Mouse (Mus musculus): ENCODE measurements around the gene Diras1. TPM values are rescaled to one million over a fixed set of nuclear protein-coding genes. Genes with fewer than 3 reads are reported as not detected.

The Diras1 gene
- total and polyA plus RNA-seq, 2 experiments from 2014 or later = 70.2 to 76.0 TPM

- 59% methylated on average over 10 of the region's 10 CpGs for WGBS
- H3K9me3 ChIP-seq (ENCODE audit: low read length) = no peaks in the 10 kb centered on the region
- H3K4me2 ChIP-seq (ENCODE audit: low read depth) = no peak overlapping the region
- no peak overlapping the region for H3K27ac ChIP-seq (ENCODE audit: low read depth, low read length)
- ATAC-seq (no peak), DNase-seq (no peak)
- H3K4me1 ChIP-seq (ENCODE audit: insufficient read depth) = peaks cover 4% of the 10 kb centered on the region; the same call in 1 of the 2 replicates
- H3K4me3 ChIP-seq (ENCODE audit: low read depth, low read length) = no peak overlapping the region
- H3K36me3 ChIP-seq (ENCODE audit: insufficient read depth) = peaks cover 26% of the 10 kb centered on the region
- TF ChIP-seq CTCF (IDR thresholded peaks at IDR 0.05; ENCODE audit: low read depth) = no peak
- no peak overlapping the region for H3K9ac ChIP-seq
- H3K27me3 ChIP-seq (ENCODE audit: insufficient read depth, low read length) = no peaks in the 10 kb centered on the region
These were observed 3.6 kb upstream of the Diras1 start for GRCm38 (mm10) chr10:81029031-81029430.

- TF ChIP-seq CTCF (IDR thresholded peaks at IDR 0.05; ENCODE audit: low read depth) = no peak
- H3K36me3 ChIP-seq (ENCODE audit: insufficient read depth) = peaks cover 26% of the 10 kb centered on the region
- DNase-seq = no peak
- H3K4me3 ChIP-seq (ENCODE audit: low read depth, low read length) = no peak overlapping the region
- H3K27me3 ChIP-seq (ENCODE audit: insufficient read depth, low read length) = no peaks in the 10 kb centered on the region
- no peak overlapping the region for H3K27ac ChIP-seq (ENCODE audit: low read depth, low read length)
- no peak overlapping the region for H3K9ac ChIP-seq
- H3K9me3 ChIP-seq (ENCODE audit: low read length) = no peaks in the 10 kb centered on the region
- no peak overlapping the region for H3K4me2 ChIP-seq (ENCODE audit: low read depth)
- no peak for ATAC-seq
- H3K4me1 ChIP-seq (ENCODE audit: insufficient read depth) = peaks cover 4% of the 10 kb centered on the region; the same call in 1 of the 2 replicates
These were observed 2.8 kb upstream of the Diras1 start for GRCm38 (mm10) chr10:81028219-81028618.

GRCm38 (mm10) chr10:81027331-81027730, 1.9 kb upstream of the Diras1 start:
- H3K9me3 ChIP-seq (ENCODE audit: low read length) = no peaks in the 10 kb centered on the region
- H3K9ac ChIP-seq = no peak overlapping the region
- H3K27ac ChIP-seq (ENCODE audit: low read depth, low read length) = no peak overlapping the region
- no peak overlapping the region for H3K4me2 ChIP-seq (ENCODE audit: low read depth)
- H3K4me3 ChIP-seq (ENCODE audit: low read depth, low read length) = no peak overlapping the region
- WGBS = 73% methylated on average over 4 of the region's 4 CpGs
- peaks cover 4% of the 10 kb centered on the region; the same call in 1 of the 2 replicates for H3K4me1 ChIP-seq (ENCODE audit: insufficient read depth)
- no peak for ATAC-seq
- TF ChIP-seq CTCF (IDR thresholded peaks at IDR 0.05; ENCODE audit: low read depth) = no peak
- H3K27me3 ChIP-seq (ENCODE audit: insufficient read depth, low read length) = no peaks in the 10 kb centered on the region; the same call in 1 of the 2 replicates
- peaks cover 20% of the 10 kb centered on the region for H3K36me3 ChIP-seq (ENCODE audit: insufficient read depth)
- DNase-seq = no peak

- ATAC-seq (no peak), DNase-seq (no peak)
- Histone ChIP-seq H3K4me1 (ENCODE audit: insufficient read depth) (peaks cover 4% of the 10 kb centered on the region; the same call in 1 of the 2 replicates), H3K27me3 (ENCODE audit: insufficient read depth, low read length) (no peaks in the 10 kb centered on the region; the same call in 1 of the 2 replicates), H3K27ac (ENCODE audit: low read depth, low read length) (no peak overlapping the region), H3K36me3 (ENCODE audit: insufficient read depth) (peaks cover 20% of the 10 kb centered on the region), H3K4me2 (ENCODE audit: low read depth) (no peak overlapping the region), H3K9me3 (ENCODE audit: low read length) (no peaks in the 10 kb centered on the region), H3K4me3 (ENCODE audit: low read depth, low read length) (no peak overlapping the region), H3K9ac (no peak overlapping the region)
- no peak for TF ChIP-seq CTCF (IDR thresholded peaks at IDR 0.05; ENCODE audit: low read depth)
- 94% methylated on average over 5 of the region's 5 CpGs for WGBS
These were observed 1.4 kb upstream of the Diras1 start for GRCm38 (mm10) chr10:81026857-81027256.

- H3K27me3 ChIP-seq (ENCODE audit: insufficient read depth, low read length) = no peaks in the 10 kb centered on the region; the same call in 1 of the 2 replicates
- no peak for TF ChIP-seq CTCF (IDR thresholded peaks at IDR 0.05; ENCODE audit: low read depth)
- peak overlapping the region; percentile 77 for H3K9ac ChIP-seq
- peak; percentile 47 for ATAC-seq
- H3K9me3 ChIP-seq (ENCODE audit: low read length) = no peaks in the 10 kb centered on the region
- peak overlapping the region; percentile 93 for H3K4me2 ChIP-seq (ENCODE audit: low read depth)
- H3K4me1 ChIP-seq (ENCODE audit: insufficient read depth) = peaks cover 4% of the 10 kb centered on the region; the same call in 1 of the 2 replicates
- no peak for DNase-seq
- H3K36me3 ChIP-seq (ENCODE audit: insufficient read depth) = peaks cover 7% of the 10 kb centered on the region
- peak overlapping the region; percentile 45 for H3K4me3 ChIP-seq (ENCODE audit: low read depth, low read length)
- peak overlapping the region; percentile 64 for H3K27ac ChIP-seq (ENCODE audit: low read depth, low read length)
- 3% methylated on average over 31 of the region's 43 CpGs for WGBS
These were observed 328 bp downstream of the Diras1 start for GRCm38 (mm10) chr10:81025047-81025621.

- peak overlapping the region; percentile 45 for H3K4me3 ChIP-seq (ENCODE audit: low read depth, low read length)
- WGBS = 80% methylated on average over 5 of the region's 5 CpGs
- no peaks in the 10 kb centered on the region for H3K9me3 ChIP-seq (ENCODE audit: low read length)
- no peak for TF ChIP-seq CTCF (IDR thresholded peaks at IDR 0.05; ENCODE audit: low read depth)
- H3K27ac ChIP-seq (ENCODE audit: low read depth, low read length) = 0 out of 2 replicates have a peak overlapping the region, but pooled peaks have one; percentile 64
- no peaks in the 10 kb centered on the region; the same call in 1 of the 2 replicates for H3K27me3 ChIP-seq (ENCODE audit: insufficient read depth, low read length)
- H3K4me1 ChIP-seq (ENCODE audit: insufficient read depth) = peaks cover 4% of the 10 kb centered on the region; the same call in 1 of the 2 replicates
- H3K36me3 ChIP-seq (ENCODE audit: insufficient read depth) = peaks cover 4% of the 10 kb centered on the region
- H3K9ac ChIP-seq = peak overlapping the region; percentile 77
- no peak for DNase-seq
- ATAC-seq = 0 out of 2 replicates have a peak, but pooled peaks have one; percentile 1
- peak overlapping the region; percentile 93 for H3K4me2 ChIP-seq (ENCODE audit: low read depth)
These were observed 1.0 kb downstream of the Diras1 start for GRCm38 (mm10) chr10:81024346-81024937.

GRCm38 (mm10) chr10:81022744-81023143, 2.7 kb downstream of the Diras1 start:
- no peak overlapping the region for H3K27ac ChIP-seq (ENCODE audit: low read depth, low read length)
- no peak for ATAC-seq
- H3K4me1 ChIP-seq (ENCODE audit: insufficient read depth) = peaks cover 4% of the 10 kb centered on the region; the same call in 1 of the 2 replicates
- H3K9me3 ChIP-seq (ENCODE audit: low read length) = no peaks in the 10 kb centered on the region
- DNase-seq = peak; percentile 21
- TF ChIP-seq CTCF (IDR thresholded peaks at IDR 0.05; ENCODE audit: low read depth) = peak; percentile 49
- peaks cover 4% of the 10 kb centered on the region; the same call in 1 of the 2 replicates for H3K36me3 ChIP-seq (ENCODE audit: insufficient read depth)
- H3K4me2 ChIP-seq (ENCODE audit: low read depth) = no peak overlapping the region
- H3K4me3 ChIP-seq (ENCODE audit: low read depth, low read length) = no peak overlapping the region
- H3K27me3 ChIP-seq (ENCODE audit: insufficient read depth, low read length) = no peaks in the 10 kb centered on the region; the same call in 1 of the 2 replicates
- no peak overlapping the region for H3K9ac ChIP-seq
- 67% methylated on average over 8 of the region's 8 CpGs for WGBS
